Mouse (Mus musculus) midbrain, embryonic 16.5 days (tissue): ENCODE measurements around the gene Frat2. TPM values are rescaled to one million over a fixed set of nuclear protein-coding genes. Genes with fewer than 3 reads are reported as not detected.

Experiments used
- ATAC-seq: fragments of 200-750 bp; cut with Nextera tagmentation; 2 replicates; pipeline ENCODE4 v1.8.0; 2017; ENCODE audit warnings: moderate TSS enrichment
- H3K27ac ChIP-seq: fragments of 300-500 bp; sonication (generic); 2 replicates; pipeline ENCODE4 v1.5.1; 2014; ENCODE audit warnings: mild to moderate bottlenecking, low read length, mixed read lengths
- H3K27me3 ChIP-seq: fragments of 300-500 bp; sonication (generic); 2 replicates; pipeline ENCODE4 v1.6.1; 2014; ENCODE audit warnings: low read depth, low read length, mixed read lengths; ENCODE audit not compliant: control insufficient read depth, insufficient read depth
- H3K36me3 ChIP-seq: fragments of 300-500 bp; sonication (generic); 2 replicates; pipeline ENCODE4 v1.6.1; 2014; ENCODE audit warnings: mild to moderate bottlenecking, low read length, moderate library complexity, mixed read lengths; ENCODE audit not compliant: control insufficient read depth, insufficient read depth
- H3K4me1 ChIP-seq: fragments of 300-500 bp; sonication (generic); 2 replicates; pipeline ENCODE4 v1.6.1; 2014; ENCODE audit warnings: mild to moderate bottlenecking, low read length, mixed read lengths; ENCODE audit not compliant: control insufficient read depth, insufficient read depth
- H3K4me2 ChIP-seq: fragments of 300-500 bp; sonication (generic); 2 replicates; pipeline ENCODE4 v1.6.1; 2014; ENCODE audit warnings: mild to moderate bottlenecking, low read length, mixed read lengths
- H3K4me3 ChIP-seq: fragments of 300-500 bp; sonication (generic); 2 replicates; pipeline ENCODE4 v1.5.1; 2014; ENCODE audit warnings: low read depth, mild to moderate bottlenecking, low read length, moderate library complexity, mixed read lengths
- H3K9ac ChIP-seq: fragments of 300-500 bp; sonication (generic); 2 replicates; pipeline ENCODE4 v1.6.1; 2014; ENCODE audit warnings: low read depth, low read length, mixed read lengths
- H3K9me3 ChIP-seq: fragments of 300-500 bp; sonication (generic); replicated peaks from 2 replicates; pipeline ENCODE4 v1.6.1; 2014; ENCODE audit warnings: mild to moderate bottlenecking, low read length, mixed read lengths; ENCODE audit not compliant: control insufficient read depth, poor library complexity, severe bottlenecking
- WGBS: fragments of 180-500 bp; shearing (Covaris S2); extraction: QIAGEN DNeasy Blood & Tissue Kit; methylation state at CpG from one replicate; pipeline ENCODE4 v1.1.7; 2014; 5-methylcytosine and 5-hydroxymethylcytosine counted together
- polyA plus RNA-seq: library from polyadenylated mRNA; unstranded; fragments of >200 nt; fragmentation: Nextera tagmentation; extraction: Ambion mirVana; gene quantifications from 2 replicates; pipeline ENCODE4 v1.2.1, GENCODE M21; 2015

The Frat2 gene
- polyA plus RNA-seq: 5.0 and 5.6 TPM in 2 replicates

- Histone ChIP-seq H3K36me3 (no peaks in the 10 kb centered on the region), H3K4me3 (peak within 1 kb of the TSS; percentile 79), H3K4me2 (peak within 1 kb of the TSS; percentile 91), H3K27ac (peak within 1 kb of the TSS; percentile 95), H3K27me3 (no peaks in the 10 kb centered on the region), H3K9me3 (no peaks in the 10 kb centered on the region), H3K9ac (peak within 1 kb of the TSS; percentile 81), H3K4me1 (peaks cover 29% of the 10 kb centered on the region)
- under 1% methylated on average over 72 of the region's 72 CpGs for WGBS
- ATAC-seq: peak; percentile 96
Measured at GRCm38 (mm10) chr19:41847992-41848851, at the start of gene Frat2. TSS of gene Frat2 (minus strand) at chr19:41848132.

GRCm38 (mm10) chr19:41896319-41896711 lies 48.4 kb upstream of the Frat2 start:
- Histone ChIP-seq H3K9ac (peak overlapping the region; percentile 42; the same call in 1 of the 2 replicates), H3K27ac (no peak overlapping the region), H3K27me3 (no peaks in the 10 kb centered on the region), H3K4me3 (peak overlapping the region; percentile 67), H3K9me3 (no peaks in the 10 kb centered on the region), H3K4me1 (peaks cover 15% of the 10 kb centered on the region), H3K4me2 (peak overlapping the region; percentile 86), H3K36me3 (no peaks in the 10 kb centered on the region)
- peak; percentile 25; the same call in 1 of the 2 replicates for ATAC-seq
- 12% methylated on average over 18 of the region's 18 CpGs for whole genome bisulfite sequencing

- 2% methylated on average over 46 of the region's 46 CpGs for WGBS
- no peak within 1 kb of the TSS for H3K27ac ChIP-seq
- ATAC-seq: peak; percentile 96
Measured at GRCm38 (mm10) chr19:41895460-41896318, 47.8 kb upstream of the Frat2 start, which contains the start of gene Rrp12. TSS of gene Rrp12 (minus strand) at chr19:41896173.

DNA sequence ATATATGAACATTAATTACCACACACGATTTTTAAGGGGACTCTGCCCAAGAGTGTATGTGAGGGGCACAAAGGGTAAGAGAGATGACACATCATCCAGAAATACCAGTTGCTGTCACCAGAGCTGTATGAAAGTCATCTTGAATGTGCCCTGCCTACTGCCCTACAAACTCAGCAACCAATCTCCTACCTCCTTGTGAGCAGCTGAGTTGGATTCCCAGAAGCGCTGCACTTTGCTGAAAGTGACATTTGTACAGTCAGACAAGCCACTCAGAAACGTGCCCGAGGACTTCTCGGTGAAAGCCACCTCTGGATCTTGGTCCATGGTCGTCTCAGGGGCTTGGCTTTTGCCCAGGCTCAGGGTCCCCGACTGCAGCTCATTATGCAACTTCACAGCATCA lies 47.0 kb upstream of the Frat2 start:
- Histone ChIP-seq H3K4me3 (peak overlapping the region; percentile 67), H3K27me3 (no peaks in the 10 kb centered on the region), H3K9ac (peak overlapping the region; percentile 56), H3K9me3 (no peaks in the 10 kb centered on the region), H3K36me3 (0 out of 2 replicates have a peak, but pooled peaks cover 1% of the 10 kb centered on the region), H3K4me1 (peaks cover 15% of the 10 kb centered on the region), H3K27ac (no peak overlapping the region), H3K4me2 (peak overlapping the region; percentile 86)
- 51% methylated on average over 7 of the region's 7 CpGs for WGBS
- no peak for ATAC-seq

More at GRCm38 (mm10) chr19:41895460-41896318, 47.8 kb upstream of the Frat2 start, which contains the start of gene Rrp12:
- H3K36me3 ChIP-seq: no peaks in the 10 kb centered on the region
- H3K4me3 ChIP-seq: peak within 1 kb of the TSS; percentile 67
- H3K4me2 ChIP-seq: peak within 1 kb of the TSS; percentile 86
- peaks cover 15% of the 10 kb centered on the region for H3K4me1 ChIP-seq
- no peaks in the 10 kb centered on the region for H3K9me3 ChIP-seq
- H3K9ac ChIP-seq: peak within 1 kb of the TSS; percentile 56
- no peaks in the 10 kb centered on the region for H3K27me3 ChIP-seq

GRCm38 (mm10) chr19:41888191-41888590 lies 40.3 kb upstream of the Frat2 start:
- ATAC-seq: no peak
- Histone ChIP-seq H3K4me1 (no peaks in the 10 kb centered on the region), H3K36me3 (peaks cover 39% of the 10 kb centered on the region), H3K9ac (no peak overlapping the region), H3K9me3 (no peaks in the 10 kb centered on the region), H3K27ac (no peak overlapping the region), H3K27me3 (no peaks in the 10 kb centered on the region), H3K4me3 (no peak overlapping the region), H3K4me2 (no peak overlapping the region)

DNA sequence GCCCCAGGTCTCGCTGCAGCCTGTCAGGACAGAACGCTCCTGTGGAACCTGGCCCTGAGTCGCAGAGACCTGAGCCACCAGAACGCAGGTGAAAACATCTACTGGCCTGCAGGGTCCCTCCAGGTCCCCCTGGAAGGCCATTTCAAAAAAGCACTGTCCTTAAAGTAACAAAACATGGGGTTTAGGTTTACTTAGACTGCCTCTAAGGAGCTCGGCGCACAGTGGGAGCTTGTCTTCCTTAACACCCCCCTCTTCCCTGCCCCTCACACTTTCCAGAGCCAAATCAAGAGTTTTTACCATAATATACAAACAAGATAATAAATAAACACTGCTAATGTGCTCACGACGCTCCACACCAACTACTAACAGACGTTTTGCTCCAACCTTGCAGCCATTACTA lies 36.0 kb upstream of the Frat2 start:
- 96% methylated on average over 9 of the region's 9 CpGs for WGBS
- Histone ChIP-seq H3K27ac (no peak overlapping the region), H3K9ac (no peak overlapping the region), H3K27me3 (no peaks in the 10 kb centered on the region), H3K36me3 (peaks cover 42% of the 10 kb centered on the region), H3K4me2 (no peak overlapping the region), H3K4me3 (no peak overlapping the region), H3K4me1 (no peaks in the 10 kb centered on the region), H3K9me3 (no peaks in the 10 kb centered on the region)
- ATAC-seq: no peak

GRCm38 (mm10) chr19:41881842-41882241 lies 33.9 kb upstream of the Frat2 start:
- WGBS: 99% methylated on average over 4 of the region's 4 CpGs
- Histone ChIP-seq H3K9me3 (no peaks in the 10 kb centered on the region), H3K36me3 (peaks cover 40% of the 10 kb centered on the region), H3K4me3 (no peak overlapping the region), H3K9ac (no peak overlapping the region), H3K27me3 (no peaks in the 10 kb centered on the region), H3K4me1 (no peaks in the 10 kb centered on the region), H3K4me2 (no peak overlapping the region), H3K27ac (no peak overlapping the region)
- ATAC-seq: no peak

- 95% methylated on average over 14 of the region's 14 CpGs for WGBS
- no peak overlapping the region for H3K9ac ChIP-seq
- H3K27me3 ChIP-seq: no peaks in the 10 kb centered on the region
- no peak overlapping the region for H3K4me3 ChIP-seq
- H3K9me3 ChIP-seq: no peaks in the 10 kb centered on the region
- no peak overlapping the region for H3K4me2 ChIP-seq
- no peak for ATAC-seq
- H3K27ac ChIP-seq: no peak overlapping the region
- no peaks in the 10 kb centered on the region for H3K4me1 ChIP-seq
- H3K36me3 ChIP-seq: peaks cover 34% of the 10 kb centered on the region
Measured at GRCm38 (mm10) chr19:41874356-41874755, 26.4 kb upstream of the Frat2 start.
